Mouse (Mus musculus): ENCODE measurements around the gene Slc43a1. TPM values are rescaled to one million over a fixed set of nuclear protein-coding genes. Genes with fewer than 3 reads are reported as not detected.

The Slc43a1 gene
- polyA plus RNA-seq, 1 experiment from 2014 or later, result 153 TPM

GRCm38 (mm10) chr2:84851130-84852040 is 12.7 kb downstream of the Slc43a1 start:
- H3K36me3 ChIP-seq, result peaks cover 100% of the 10 kb centered on the region
- peak; percentile 79 for ATAC-seq
- H3K4me3 ChIP-seq, result no peak overlapping the region
- H3K27ac ChIP-seq, result peak overlapping the region; percentile 69
- H3K4me1 ChIP-seq, result peaks cover 61% of the 10 kb centered on the region
- H3K4me2 ChIP-seq, result peak overlapping the region; percentile 0; the same call in 1 of the 2 replicates
- H3K9ac ChIP-seq, result no peak overlapping the region
- no peaks in the 10 kb centered on the region for H3K9me3 ChIP-seq (replicated peaks)
- 66% methylated on average over 23 of the region's 23 CpGs for WGBS (ENCODE audit: insufficient replicate concordance)
- H3K27me3 ChIP-seq (replicated peaks), result no peaks in the 10 kb centered on the region

- Histone ChIP-seq H3K27ac (no peak overlapping the region), H3K4me1 (peaks cover 31% of the 10 kb centered on the region), H3K27me3 (replicated peaks) (no peaks in the 10 kb centered on the region), H3K4me3 (no peak overlapping the region), H3K4me2 (no peak overlapping the region), H3K9me3 (replicated peaks) (no peaks in the 10 kb centered on the region), H3K36me3 (peaks cover 100% of the 10 kb centered on the region), H3K9ac (no peak overlapping the region)
- peak; percentile 42 for ATAC-seq
- WGBS (ENCODE audit: insufficient replicate concordance), result 65% methylated on average over 2 of the region's 2 CpGs
Measured at GRCm38 (mm10) chr2:84855732-84856131, 17.1 kb downstream of the Slc43a1 start.

GRCm38 (mm10) chr2:84858551-84858950 is 19.9 kb downstream of the Slc43a1 start:
- 95% methylated on average over 1 of the region's 1 CpGs for WGBS (ENCODE audit: insufficient replicate concordance)
- Histone ChIP-seq H3K9me3 (replicated peaks) (no peaks in the 10 kb centered on the region), H3K9ac (no peak overlapping the region), H3K27me3 (replicated peaks) (no peaks in the 10 kb centered on the region), H3K4me2 (no peak overlapping the region), H3K4me3 (no peak overlapping the region), H3K36me3 (peaks cover 100% of the 10 kb centered on the region), H3K4me1 (peaks cover 20% of the 10 kb centered on the region), H3K27ac (no peak overlapping the region)
- ATAC-seq, result no peak

- H3K36me3 ChIP-seq, result peaks cover 89% of the 10 kb centered on the region
- no peaks in the 10 kb centered on the region for H3K9me3 ChIP-seq (replicated peaks)
Measured at GRCm38 (mm10) chr2:84859991-84860780, 21.5 kb downstream of the Slc43a1 start.

GRCm38 (mm10) chr2:84861430-84861829 is 22.8 kb downstream of the Slc43a1 start:
- Histone ChIP-seq H3K4me3 (no peak overlapping the region), H3K36me3 (peaks cover 77% of the 10 kb centered on the region), H3K27ac (no peak overlapping the region), H3K4me1 (peaks cover 32% of the 10 kb centered on the region), H3K9me3 (replicated peaks) (no peaks in the 10 kb centered on the region), H3K4me2 (no peak overlapping the region), H3K27me3 (replicated peaks) (peaks cover 17% of the 10 kb centered on the region), H3K9ac (no peak overlapping the region)
- no peak for ATAC-seq
- 49% methylated on average over 3 of the region's 3 CpGs for WGBS (ENCODE audit: insufficient replicate concordance)

More at GRCm38 (mm10) chr2:84859991-84860780, 21.5 kb downstream of the Slc43a1 start:
- 89% methylated on average over 7 of the region's 7 CpGs for WGBS (ENCODE audit: insufficient replicate concordance)
- no peak overlapping the region for H3K4me2 ChIP-seq
- H3K4me3 ChIP-seq, result no peak overlapping the region
- H3K27ac ChIP-seq, result no peak overlapping the region
- ATAC-seq, result no peak
- peaks cover 20% of the 10 kb centered on the region for H3K4me1 ChIP-seq
- no peak overlapping the region for H3K9ac ChIP-seq
- H3K27me3 ChIP-seq (replicated peaks), result peaks cover 4% of the 10 kb centered on the region

- Histone ChIP-seq H3K27ac (no peak overlapping the region), H3K4me1 (peaks cover 40% of the 10 kb centered on the region), H3K4me2 (no peak overlapping the region), H3K4me3 (no peak overlapping the region), H3K9ac (no peak overlapping the region), H3K9me3 (replicated peaks) (no peaks in the 10 kb centered on the region), H3K27me3 (replicated peaks) (peaks cover 25% of the 10 kb centered on the region), H3K36me3 (peaks cover 69% of the 10 kb centered on the region)
- WGBS (ENCODE audit: insufficient replicate concordance), result 58% methylated on average over 3 of the region's 3 CpGs
- no peak for ATAC-seq
Measured at GRCm38 (mm10) chr2:84862231-84862630, 23.6 kb downstream of the Slc43a1 start.

GRCm38 (mm10) chr2:84865616-84866571 is 27.2 kb downstream of the Slc43a1 start:
- WGBS (ENCODE audit: insufficient replicate concordance), result 2% methylated on average over 47 of the region's 47 CpGs

GRCm38 (mm10) chr2:84868521-84868943 is 29.9 kb downstream of the Slc43a1 start:
- peak; percentile 53 for ATAC-seq
- 4% methylated on average over 5 of the region's 5 CpGs for WGBS (ENCODE audit: insufficient replicate concordance)

More at GRCm38 (mm10) chr2:84865616-84866571, 27.2 kb downstream of the Slc43a1 start:
- Histone ChIP-seq H3K27ac (no peak overlapping the region), H3K4me1 (peaks cover 38% of the 10 kb centered on the region), H3K27me3 (replicated peaks) (peaks cover 61% of the 10 kb centered on the region), H3K9me3 (replicated peaks) (no peaks in the 10 kb centered on the region), H3K4me2 (peak overlapping the region; percentile 59), H3K4me3 (peak overlapping the region; percentile 30), H3K36me3 (peaks cover 32% of the 10 kb centered on the region), H3K9ac (peak overlapping the region; percentile 15; the same call in 1 of the 2 replicates)
- no peak for ATAC-seq

GRCm38 (mm10) chr2:84868977-84869376 is 30.3 kb downstream of the Slc43a1 start:
- Histone ChIP-seq H3K4me2 (no peak overlapping the region), H3K36me3 (peaks cover 1% of the 10 kb centered on the region), H3K4me1 (peaks cover 43% of the 10 kb centered on the region), H3K9me3 (replicated peaks) (no peaks in the 10 kb centered on the region), H3K9ac (no peak overlapping the region), H3K27ac (no peak overlapping the region), H3K4me3 (no peak overlapping the region), H3K27me3 (replicated peaks) (peaks cover 92% of the 10 kb centered on the region)
- ATAC-seq, result no peak
- WGBS (ENCODE audit: insufficient replicate concordance), result 22% methylated on average over 2 of the region's 2 CpGs

More at GRCm38 (mm10) chr2:84868521-84868943, 29.9 kb downstream of the Slc43a1 start:
- Histone ChIP-seq H3K4me3 (no peak overlapping the region), H3K36me3 (peaks cover 6% of the 10 kb centered on the region), H3K9ac (no peak overlapping the region), H3K4me1 (peaks cover 43% of the 10 kb centered on the region), H3K27me3 (replicated peaks) (peaks cover 88% of the 10 kb centered on the region), H3K9me3 (replicated peaks) (no peaks in the 10 kb centered on the region), H3K4me2 (no peak overlapping the region), H3K27ac (no peak overlapping the region)

GRCm38 (mm10) chr2:84870623-84871160 is 32.0 kb downstream of the Slc43a1 start:
- Histone ChIP-seq H3K27ac (no peak overlapping the region), H3K9me3 (replicated peaks) (no peaks in the 10 kb centered on the region), H3K9ac (no peak overlapping the region), H3K36me3 (no peaks in the 10 kb centered on the region), H3K4me1 (peaks cover 38% of the 10 kb centered on the region), H3K4me2 (no peak overlapping the region), H3K4me3 (no peak overlapping the region), H3K27me3 (replicated peaks) (peaks cover 100% of the 10 kb centered on the region)
- no peak for ATAC-seq
- 25% methylated on average over 4 of the region's 4 CpGs for WGBS (ENCODE audit: insufficient replicate concordance)
